Mouse (Mus musculus) testis, adult 2 months (tissue): ENCODE results near the gene Angptl7.

Source experiments
- CTCF ChIP-seq: fragments of 200-500 bp; IDR thresholded peaks from 2 replicates; pipeline ENCODE4 v1.5.1; 2012; ENCODE audit warnings: low read depth, mild to moderate bottlenecking, inconsistent platforms, low read length, moderate library complexity; ENCODE audit not compliant: control insufficient read depth, insufficient read depth, insufficient replicate concordance
- POLR2A ChIP-seq: fragments of 200-500 bp; IDR thresholded peaks from 2 replicates; pipeline ENCODE4 v1.6.1; 2012; ENCODE audit warnings: low read depth, mild to moderate bottlenecking, inconsistent platforms, low read length, moderate library complexity; ENCODE audit not compliant: control insufficient read depth

GRCm38 (mm10) chr4:148510691-148511090, 10.4 kb upstream of the Angptl7 start:
- TF ChIP-seq CTCF (no peak), POLR2A (no peak)
